ENCODE assay signal across 8 mouse cellular contexts in genomic region chr11:69991711-69992110, GRCm38 (mm10). TPM values are rescaled to one million over a fixed set of nuclear protein-coding genes. Genes with fewer than 3 reads are reported as not detected.
DNase-seq lines count a peak whose midpoint lies in the region; ATAC-seq and TF ChIP-seq lines count a peak whose summit lies in the region.

No protein-coding gene starts in this region.

- peak overlapping the region; percentile 86 for H3K9ac ChIP-seq in liver, embryonic 13.5 days
- H3K9ac ChIP-seq in stomach, postnatal 0 days (ENCODE audit: low read length) = peak overlapping the region; percentile 90

- H3K27me3 ChIP-seq in testis, adult 2 months (ENCODE audit: control insufficient read depth, insufficient read depth, low read length) = no peaks in the 10 kb centered on the region
- no peaks in the 10 kb centered on the region for H3K27me3 ChIP-seq in liver, embryonic 13.5 days
- H3K27me3 ChIP-seq in stomach, postnatal 0 days (ENCODE audit: control insufficient read depth, insufficient read depth, low read length) = no peaks in the 10 kb centered on the region

- TF ChIP-seq EP300 in stomach, postnatal 0 days (optimal IDR thresholded peaks at IDR 0.05) = no peak

- intact Hi-C loops in gastrocnemius, adult 2 months (cut with DNase I) = loop anchor here (10.0 kb wide), 3 partner anchors 327 to 653 kb away; partner anchors contain the start of genes Cd68, Kdm6b, Mpdu1 and Rnf167
- intact Hi-C loops in gastrocnemius, postnatal 36 days (cut with DNase I) = loop anchor here (10.0 kb wide), 2 partner anchors 577 to 663 kb away; partner anchors contain the start of genes Eno3, Kdm6b and Pfn1

- TF ChIP-seq CTCF in gastrocnemius, adult 2 months (IDR thresholded peaks at IDR 0.05) = no peak
- no peak for TF ChIP-seq CTCF in testis, adult 2 months (IDR thresholded peaks at IDR 0.05; ENCODE audit: control insufficient read depth, insufficient read depth, insufficient replicate concordance, low read depth, low read length)
- TF ChIP-seq CTCF in stomach, postnatal 0 days (IDR thresholded peaks at IDR 0.05; ENCODE audit: low read depth) = no peak

- no peak for DNase-seq in gastrocnemius, adult 2 months
- no peak for DNase-seq in gastrocnemius, postnatal 36 days
- DNase-seq in testis, postnatal 14 days (ENCODE audit: low spot score) = no peak
- no peak for DNase-seq in liver, embryonic 13.5 days
- DNase-seq in stomach, postnatal 0 days (ENCODE audit: low spot score) = no peak
- no peak for DNase-seq in adrenal gland, postnatal 10 days
- DNase-seq in testis, postnatal 10 days (ENCODE audit: low spot score) = no peak

- H3K27ac ChIP-seq in gastrocnemius, adult 2 months = peak overlapping the region; percentile 99
- peak overlapping the region; percentile 96 for H3K27ac ChIP-seq in testis, adult 2 months (ENCODE audit: control insufficient read depth, insufficient read depth, low read depth, low read length)
- peak overlapping the region; percentile 98 for H3K27ac ChIP-seq in liver, embryonic 13.5 days
- peak overlapping the region; percentile 95 for H3K27ac ChIP-seq in stomach, postnatal 0 days (replicated peaks)

- ATAC-seq in liver, embryonic 13.5 days (ENCODE audit: low read depth) = peak; percentile 21; the same call in 1 of the 2 replicates
- peak; percentile 2; the same call in 1 of the 2 replicates for ATAC-seq in stomach, postnatal 0 days (ENCODE audit: low FRiP score, low TSS enrichment)

- no peak for TF ChIP-seq POLR2A in testis, adult 2 months (IDR thresholded peaks at IDR 0.05; ENCODE audit: control insufficient read depth, low read depth, low read length)

- H3K9me3 ChIP-seq in liver, embryonic 13.5 days (replicated peaks) = no peaks in the 10 kb centered on the region
- no peaks in the 10 kb centered on the region for H3K9me3 ChIP-seq in stomach, postnatal 0 days (ENCODE audit: control insufficient read depth, low read length)

- under 1% methylated on average over 15 of the region's 15 CpGs for WGBS in liver, embryonic 13.5 days (ENCODE audit: insufficient replicate concordance)
- 0% methylated on average over 15 of the region's 15 CpGs for WGBS in stomach, postnatal 0 days

- peaks cover 4% of the 10 kb centered on the region for H3K36me3 ChIP-seq in testis, adult 2 months (ENCODE audit: control insufficient read depth, insufficient read depth, low read length)
- H3K36me3 ChIP-seq in liver, embryonic 13.5 days = peaks cover 53% of the 10 kb centered on the region
- H3K36me3 ChIP-seq in stomach, postnatal 0 days (ENCODE audit: control insufficient read depth, insufficient read depth, low read length) = peaks cover 19% of the 10 kb centered on the region

- H3K4me3 ChIP-seq in gastrocnemius, adult 2 months = peak overlapping the region; percentile 84
- H3K4me3 ChIP-seq in testis, adult 2 months (ENCODE audit: control insufficient read depth, low read depth, low read length) = peak overlapping the region; percentile 93
- H3K4me3 ChIP-seq in liver, embryonic 13.5 days (replicated peaks) = peak overlapping the region; percentile 74
- peak overlapping the region; percentile 73 for H3K4me3 ChIP-seq in stomach, postnatal 0 days (ENCODE audit: low read depth, low read length)

- H3K4me2 ChIP-seq in liver, embryonic 13.5 days = peak overlapping the region; percentile 78
- H3K4me2 ChIP-seq in stomach, postnatal 0 days (replicated peaks; ENCODE audit: low read depth) = peak overlapping the region; percentile 70

- peaks cover 6% of the 10 kb centered on the region for H3K4me1 ChIP-seq in testis, adult 2 months (ENCODE audit: control insufficient read depth, insufficient read depth, low read length)
- H3K4me1 ChIP-seq in liver, embryonic 13.5 days (replicated peaks) = peaks cover 33% of the 10 kb centered on the region
- no peaks in the 10 kb centered on the region; the same call in 1 of the 2 replicates for H3K4me1 ChIP-seq in stomach, postnatal 0 days (replicated peaks; ENCODE audit: control insufficient read depth, insufficient read depth)

RNA-seq across cellular contexts. Expression of gene Gabarap, which starts 0.8 kb away (rescaled TPM):
- 100 to 1,000 TPM; 194 to 232 TPM for total RNA-seq in gastrocnemius, adult 2 months (2021)
- 100 to 1,000 TPM; 142 to 178 TPM for total RNA-seq in gastrocnemius, postnatal 36 days (2021)
- 659 and 826 TPM in 2 replicates for polyA plus RNA-seq in testis, adult 2 months (2012; rRNA removed)
- 259 and 294 TPM in 2 replicates for polyA plus RNA-seq in liver, embryonic 13.5 days (2015; fragmentation: Nextera tagmentation; extraction: Ambion mirVana)
- polyA plus RNA-seq in stomach, postnatal 0 days (2015; fragmentation: Nextera tagmentation; extraction: Ambion mirVana) = 536 and 544 TPM in 2 replicates
- total RNA-seq in adrenal gland, postnatal 10 days (2021) = 100 to 1,000 TPM; 339 to 345 TPM

RNA-seq across cellular contexts. Expression of gene Phf23, which starts 3.9 kb away (rescaled TPM):
- total RNA-seq in gastrocnemius, adult 2 months (2021) = 10 to 100 TPM; 19.2 to 21.8 TPM
- 10 to 100 TPM; 12.6 to 16.5 TPM for total RNA-seq in gastrocnemius, postnatal 36 days (2021)
- polyA plus RNA-seq in testis, adult 2 months (2012; rRNA removed) = 19.0 and 21.2 TPM in 2 replicates
- polyA plus RNA-seq in liver, embryonic 13.5 days (2015; fragmentation: Nextera tagmentation; extraction: Ambion mirVana) = 29.8 and 32.7 TPM in 2 replicates
- 34.4 and 38.5 TPM in 2 replicates for polyA plus RNA-seq in stomach, postnatal 0 days (2015; fragmentation: Nextera tagmentation; extraction: Ambion mirVana)
- total RNA-seq in adrenal gland, postnatal 10 days (2021) = 10 to 100 TPM; 43.5 to 50.5 TPM

RNA-seq across cellular contexts. Expression of gene Dvl2, which starts 8.7 kb away (rescaled TPM):
- total RNA-seq in gastrocnemius, adult 2 months (2021) = 1 to 10 TPM; 3.6 to 5.0 TPM
- 1 to 10 TPM; 3.3 to 4.6 TPM for total RNA-seq in gastrocnemius, postnatal 36 days (2021)
- polyA plus RNA-seq in testis, adult 2 months (2012; rRNA removed) = 15.2 and 16.4 TPM in 2 replicates
- polyA plus RNA-seq in liver, embryonic 13.5 days (2015; fragmentation: Nextera tagmentation; extraction: Ambion mirVana) = 6.4 and 7.4 TPM in 2 replicates
- polyA plus RNA-seq in stomach, postnatal 0 days (2015; fragmentation: Nextera tagmentation; extraction: Ambion mirVana) = 9.8 and 11.1 TPM in 2 replicates
- total RNA-seq in adrenal gland, postnatal 10 days (2021) = 10 to 100 TPM; 15.7 to 23.0 TPM

RNA-seq across cellular contexts. Expression of gene Elp5, which starts 9.4 kb away (rescaled TPM):
- total RNA-seq in gastrocnemius, adult 2 months (2021) = 10 to 100 TPM; 33.0 to 45.2 TPM
- total RNA-seq in gastrocnemius, postnatal 36 days (2021) = 10 to 100 TPM; 29.0 to 34.6 TPM
- 225 and 226 TPM in 2 replicates for polyA plus RNA-seq in testis, adult 2 months (2012; rRNA removed)
- polyA plus RNA-seq in liver, embryonic 13.5 days (2015; fragmentation: Nextera tagmentation; extraction: Ambion mirVana) = 84.9 and 86.9 TPM in 2 replicates
- polyA plus RNA-seq in stomach, postnatal 0 days (2015; fragmentation: Nextera tagmentation; extraction: Ambion mirVana) = 73.1 and 73.4 TPM in 2 replicates
- total RNA-seq in adrenal gland, postnatal 10 days (2021) = 10 to 100 TPM; 66.8 to 71.4 TPM

RNA-seq across cellular contexts. Expression of gene Ctdnep1, which starts 10.8 kb away (rescaled TPM):
- 100 to 1,000 TPM; 217 to 261 TPM for total RNA-seq in gastrocnemius, adult 2 months (2021)
- total RNA-seq in gastrocnemius, postnatal 36 days (2021) = 100 to 1,000 TPM; 171 to 246 TPM
- 120 and 137 TPM in 2 replicates for polyA plus RNA-seq in testis, adult 2 months (2012; rRNA removed)
- 8.7 and 10.1 TPM in 2 replicates for polyA plus RNA-seq in liver, embryonic 13.5 days (2015; fragmentation: Nextera tagmentation; extraction: Ambion mirVana)
- 13.1 and 14.9 TPM in 2 replicates for polyA plus RNA-seq in stomach, postnatal 0 days (2015; fragmentation: Nextera tagmentation; extraction: Ambion mirVana)
- total RNA-seq in adrenal gland, postnatal 10 days (2021) = 100 to 1,000 TPM; 117 to 148 TPM
